Mouse (Mus musculus) thymus, postnatal 10 days (tissue): ENCODE measurements around the gene Mrgpra2b.
"Not testable (repeated sequence)": the region's sequence is repeated elsewhere in the genome, so short reads cannot be mapped to it uniquely, and the experiment has no call there.

Source experiments
- DNase-seq, 2 experiments: peaks; one replicate each; pipeline ENCODE4 v3.0.0; 2021; ENCODE audit warnings: low spot score in 2 of 2

Mrgpra2b gene

GRCm38 (mm10) chr7:47528762-47529161, at the start of gene Mrgpra2b:
Mrgpra2b (minus strand) TSS chr7:47528862.
- DNase-seq = no peak

- no peak for DNase-seq
Measured at GRCm38 (mm10) chr7:47516379-47516778, 12.3 kb downstream of the Mrgpra2b start.

- DNase-seq = no peak
Measured at GRCm38 (mm10) chr7:47515050-47515449, 13.6 kb downstream of the Mrgpra2b start.

- no peak for DNase-seq
Measured at GRCm38 (mm10) chr7:47502953-47503352, 25.7 kb downstream of the Mrgpra2b start.

GRCm38 (mm10) chr7:47491266-47491665, 37.4 kb downstream of the Mrgpra2b start:
- not testable (repeated sequence) for DNase-seq

- DNase-seq = not testable (repeated sequence)
Measured at GRCm38 (mm10) chr7:47489438-47489837, 39.2 kb downstream of the Mrgpra2b start.

- DNase-seq = not testable (repeated sequence)
Measured at GRCm38 (mm10) chr7:47483181-47483580, 45.5 kb downstream of the Mrgpra2b start.

GRCm38 (mm10) chr7:47473904-47474303, 54.8 kb downstream of the Mrgpra2b start:
- DNase-seq = not testable (repeated sequence)

GRCm38 (mm10) chr7:47465278-47465981, 63.2 kb downstream of the Mrgpra2b start:
- DNase-seq = not testable (repeated sequence)

GRCm38 (mm10) chr7:47452015-47452414, 76.6 kb downstream of the Mrgpra2b start, which contains the start of gene Mrgpra2a:
Mrgpra2a (minus strand) TSS chr7:47452139.
- not testable (repeated sequence) for DNase-seq

GRCm38 (mm10) chr7:47445729-47446128, 82.9 kb downstream of the Mrgpra2b start:
- DNase-seq = not testable (repeated sequence)

GRCm38 (mm10) chr7:47436463-47436862, 92.2 kb downstream of the Mrgpra2b start:
- not testable (repeated sequence) for DNase-seq

- not testable (repeated sequence) for DNase-seq
Measured at GRCm38 (mm10) chr7:47427815-47428508, 100.7 kb downstream of the Mrgpra2b start.
